Mouse (Mus musculus) lung, adult 2 months (tissue): ENCODE measurements around the gene Ifitm6.

Experiments used
- CTCF ChIP-seq: fragments of 200-500 bp; IDR thresholded peaks from 2 replicates; pipeline ENCODE4 v1.5.1; 2011; ENCODE audit warnings: mild to moderate bottlenecking, low read length, control low read depth; ENCODE audit not compliant: insufficient read depth
- POLR2A ChIP-seq: fragments of 200-500 bp; IDR thresholded peaks from 2 replicates; pipeline ENCODE4 v1.6.1; 2011; ENCODE audit warnings: low read depth, mild to moderate bottlenecking, control low read depth, low read length, borderline replicate concordance; ENCODE audit errors: extremely low read depth

- TF ChIP-seq CTCF (no peak), POLR2A (no peak)
Measured at GRCm38 (mm10) chr7:141060426-141061242, 42.9 kb upstream of the Ifitm6 start, which contains the start of gene B4galnt4.
